Mouse (Mus musculus) embryonic fibroblast, embryonic 13.5 days (primary cell): ENCODE measurements around the gene Thtpa. TPM values are rescaled to one million over a fixed set of nuclear protein-coding genes. Genes with fewer than 3 reads are reported as not detected.

ENCODE experiments used
- H3K27ac ChIP-seq: 2 replicates; pipeline ENCODE4 v1.5.1; 2012; ENCODE audit warnings: low read length, control low read depth, inconsistent platforms; ENCODE audit not compliant: insufficient read depth
- H3K4me1 ChIP-seq: 2 replicates; pipeline ENCODE4 v1.6.1; 2011; ENCODE audit warnings: low read length; ENCODE audit not compliant: control insufficient read depth, insufficient read depth
- H3K4me3 ChIP-seq: 2 replicates; pipeline ENCODE4 v1.5.1; 2011; ENCODE audit warnings: mild to moderate bottlenecking, control low read depth, low read length; ENCODE audit not compliant: insufficient read depth
- CTCF ChIP-seq: IDR thresholded peaks from 2 replicates; pipeline ENCODE4 v1.5.1; 2011; ENCODE audit warnings: mild to moderate bottlenecking, control low read depth, low read length, moderate library complexity, borderline replicate concordance; ENCODE audit not compliant: insufficient read depth
- POLR2A ChIP-seq: IDR thresholded peaks from 2 replicates; pipeline ENCODE4 v1.6.1; 2011; ENCODE audit warnings: low read depth, mild to moderate bottlenecking, control low read depth, low read length, moderate library complexity
- polyA plus RNA-seq: library from polyadenylated mRNA; stranded (reverse); fragments of >200 nt; gene quantifications from 2 replicates; pipeline ENCODE4 v1.2.4, GENCODE M21; 2011; ENCODE audit warnings: low read depth; ENCODE audit not compliant: missing spikeins, insufficient read length

Thtpa gene
- polyA plus RNA-seq, 1 experiment = 17.1 TPM

DNA sequence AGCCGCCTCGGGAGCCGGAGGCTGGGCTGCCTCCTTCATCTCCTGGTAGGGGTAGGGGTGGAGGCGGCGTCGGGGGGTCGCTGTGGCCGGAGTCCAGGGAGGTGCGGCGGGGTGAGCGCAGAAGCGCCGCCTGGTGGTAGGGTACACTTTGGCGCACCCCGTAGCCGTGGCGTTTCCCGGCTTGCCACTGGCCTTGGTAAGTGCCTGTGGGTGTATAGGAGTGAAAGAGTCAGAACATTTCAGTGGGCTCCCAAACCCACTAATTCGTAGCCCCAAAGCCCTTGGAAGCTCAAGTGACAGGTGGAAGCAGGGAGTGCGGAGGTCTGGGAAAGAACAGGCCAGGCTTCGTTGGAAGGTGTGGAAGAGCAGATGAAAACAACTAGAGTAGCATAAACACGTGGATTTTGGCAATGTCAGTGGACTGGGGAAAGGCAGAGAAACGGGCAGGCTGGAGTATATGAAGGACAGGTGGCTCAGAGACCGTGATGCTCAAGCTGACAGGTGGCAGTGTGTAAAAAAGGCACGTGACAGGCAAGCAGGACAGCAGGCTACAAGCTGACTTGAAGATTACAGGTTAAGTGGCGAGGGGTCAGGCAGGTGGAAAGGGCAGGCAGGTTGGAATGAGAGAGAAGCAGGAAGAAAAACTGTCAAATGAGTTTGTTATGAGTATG lies 19.5 kb downstream of the Thtpa start:
- peak overlapping the region; percentile 30 for H3K4me3 ChIP-seq
- TF ChIP-seq POLR2A (no peak), CTCF (peak; percentile 35; the same call in 1 of the 2 replicates)
- H3K4me1 ChIP-seq = no peaks in the 10 kb centered on the region; the same call in 1 of the 2 replicates
- no peak overlapping the region for H3K27ac ChIP-seq

GRCm38 (mm10) chr14:55114759-55115701 lies 20.4 kb downstream of the Thtpa start:
- Histone ChIP-seq H3K4me3 (peak overlapping the region; percentile 30), H3K4me1 (no peaks in the 10 kb centered on the region; the same call in 1 of the 2 replicates), H3K27ac (no peak overlapping the region)
- 0 out of 2 replicates have a peak, but pooled peaks have one; percentile 30 for TF ChIP-seq CTCF
- TF ChIP-seq POLR2A = 0 out of 2 replicates have a peak, but pooled peaks have one; percentile 50

GRCm38 (mm10) chr14:55115846-55116245 lies 21.3 kb downstream of the Thtpa start:
- Histone ChIP-seq H3K4me1 (no peaks in the 10 kb centered on the region; the same call in 1 of the 2 replicates), H3K4me3 (peak overlapping the region; percentile 30; the same call in 1 of the 2 replicates), H3K27ac (no peak overlapping the region)
- TF ChIP-seq CTCF (no peak), POLR2A (no peak)

- H3K4me3 ChIP-seq = no peak within 1 kb of the TSS
- no peak within 1 kb of the TSS for H3K27ac ChIP-seq
- no peak for TF ChIP-seq POLR2A
- no peak for TF ChIP-seq CTCF
These were observed 22.0 kb downstream of the Thtpa start, which contains the start of gene Jph4 for GRCm38 (mm10) chr14:55116425-55117200. Jph4 (minus strand) TSS chr14:55116935.

GRCm38 (mm10) chr14:55118852-55119251 lies 24.3 kb downstream of the Thtpa start:
- Histone ChIP-seq H3K4me1 (no peaks in the 10 kb centered on the region; the same call in 1 of the 2 replicates), H3K4me3 (no peak overlapping the region), H3K27ac (no peak overlapping the region)
- no peak for TF ChIP-seq CTCF
- TF ChIP-seq POLR2A = no peak

More at GRCm38 (mm10) chr14:55116425-55117200, 22.0 kb downstream of the Thtpa start, which contains the start of gene Jph4:
- no peaks in the 10 kb centered on the region; the same call in 1 of the 2 replicates for H3K4me1 ChIP-seq

GRCm38 (mm10) chr14:55119421-55120134 lies 25.0 kb downstream of the Thtpa start:
- H3K27ac ChIP-seq = no peak overlapping the region
- H3K4me3 ChIP-seq = no peak overlapping the region
- TF ChIP-seq POLR2A (no peak), CTCF (no peak)
- no peaks in the 10 kb centered on the region for H3K4me1 ChIP-seq

- Histone ChIP-seq H3K4me1 (no peaks in the 10 kb centered on the region), H3K4me3 (no peak overlapping the region), H3K27ac (no peak overlapping the region)
- TF ChIP-seq CTCF (peak; percentile 58; the same call in 1 of the 2 replicates), POLR2A (no peak)
These were observed 27.4 kb downstream of the Thtpa start for GRCm38 (mm10) chr14:55121947-55122346.

DNA sequence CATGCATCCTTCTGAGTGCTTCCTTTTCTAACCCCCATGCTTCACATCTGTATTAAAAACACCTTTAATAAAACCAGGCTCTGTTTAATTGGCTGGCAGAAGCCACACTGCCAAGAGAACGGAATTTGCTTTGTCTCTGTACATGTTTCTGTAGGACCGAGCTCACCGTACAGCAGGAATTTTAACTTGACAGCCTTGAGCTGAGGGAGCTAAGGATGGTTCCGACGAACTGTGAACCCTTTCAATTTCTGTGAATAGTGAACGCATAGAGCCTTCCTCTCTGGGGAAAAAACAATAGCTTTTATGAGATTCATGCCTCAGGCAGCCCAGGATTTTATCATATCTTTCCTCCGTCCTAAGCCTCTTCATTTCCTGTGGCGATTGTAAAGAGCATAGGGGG lies 27.8 kb downstream of the Thtpa start:
- TF ChIP-seq POLR2A = no peak
- no peak for TF ChIP-seq CTCF
- H3K27ac ChIP-seq = no peak overlapping the region
- no peak overlapping the region for H3K4me3 ChIP-seq
- H3K4me1 ChIP-seq = no peaks in the 10 kb centered on the region
